Mouse (Mus musculus) kidney, adult 2 months (tissue): Measurements from ENCODE around the gene Prdm16.

Experiments
- CTCF ChIP-seq: fragments of 200-500 bp; conservative IDR thresholded peaks from 2 replicates; pipeline ENCODE4 v1.5.1; 2011; ENCODE audit warnings: low read depth, mild to moderate bottlenecking, control low read depth, low read length, moderate library complexity, mixed read lengths; ENCODE audit not compliant: insufficient read depth, insufficient read length
- POLR2A ChIP-seq: fragments of 200-500 bp; IDR thresholded peaks from one replicate; pipeline ENCODE4 v1.6.1; 2011; ENCODE audit warnings: low read depth, low read length, control low read depth

DNA sequence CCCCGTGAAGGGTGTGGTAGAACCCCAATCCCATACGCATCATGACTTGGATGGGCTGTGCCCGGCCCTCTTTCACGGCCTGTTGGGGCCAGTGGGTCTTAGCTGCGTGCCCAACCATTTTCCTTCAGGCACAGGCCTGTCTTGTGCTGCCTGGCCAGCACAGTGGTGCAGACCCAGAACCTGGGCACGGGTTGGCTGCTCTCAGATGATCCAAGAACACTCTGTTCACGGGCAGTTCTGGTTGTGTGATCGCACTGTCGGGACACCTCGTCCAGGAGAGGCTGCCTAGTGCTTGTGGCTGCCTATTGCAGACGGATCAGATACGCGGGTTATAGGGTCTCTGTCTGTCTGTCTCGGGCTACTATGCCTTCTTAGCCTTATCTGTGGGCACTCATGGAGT is 154.0 kb downstream of the Prdm16 start:
- no peak for TF ChIP-seq CTCF
- no peak for TF ChIP-seq POLR2A
